Mouse (Mus musculus): ENCODE data around the gene BC049715. TPM values are rescaled to one million over a fixed set of nuclear protein-coding genes. Genes with fewer than 3 reads are reported as not detected.
"Not testable (repeated sequence)": the region's sequence is repeated elsewhere in the genome, so short reads cannot be mapped to it uniquely, and the experiment has no call there.

The BC049715 gene
- total and polyA plus RNA-seq, 3 experiments, result 0.44 to 1.8 (median 0.61) TPM

- intact Hi-C loops (cut with DNase I), result no loop called here
- Histone ChIP-seq H3K9ac (ENCODE audit: low read depth, low read length) (no peak overlapping the region), H3K27me3 (ENCODE audit: control insufficient read depth, insufficient read depth, low read length) (no peaks in the 10 kb centered on the region), H3K4me1 (ENCODE audit: control insufficient read depth, insufficient read depth, low read length) (no peaks in the 10 kb centered on the region; the same call in 1 of the 2 replicates), H3K36me3 (ENCODE audit: control insufficient read depth, insufficient read depth, low read length) (no peaks in the 10 kb centered on the region), H3K27ac (no peak overlapping the region), H3K4me3 (no peak overlapping the region), H3K79me2 (replicated peaks; ENCODE audit: control insufficient read depth, insufficient read depth, low read length) (no peaks in the 10 kb centered on the region)
- DNase-seq, result no peak
- TF ChIP-seq EP300 (IDR thresholded peaks at IDR 0.05; ENCODE audit: insufficient read depth, low read depth, low read length) (no peak), POLR2A (IDR thresholded peaks at IDR 0.05; ENCODE audit: insufficient read depth, low read depth, low read length) (no peak), CTCF (IDR thresholded peaks at IDR 0.05) (no peak)
- 82% methylated on average over 8 of the region's 8 CpGs for WGBS
Observed at GRCm38 (mm10) chr6:136881678-136882077, 54.3 kb downstream of the BC049715 start.

GRCm38 (mm10) chr6:136883431-136883915 is 56.0 kb downstream of the BC049715 start:
- no peak for DNase-seq
- no peak overlapping the region for H3K27ac ChIP-seq
- H3K4me3 ChIP-seq, result no peak overlapping the region
- H3K79me2 ChIP-seq (replicated peaks; ENCODE audit: control insufficient read depth, insufficient read depth, low read length), result no peaks in the 10 kb centered on the region
- WGBS, result 59% methylated on average over 3 of the region's 3 CpGs
- H3K9ac ChIP-seq (ENCODE audit: low read depth, low read length), result no peak overlapping the region
- no peaks in the 10 kb centered on the region for H3K36me3 ChIP-seq (ENCODE audit: control insufficient read depth, insufficient read depth, low read length)
- H3K4me1 ChIP-seq (ENCODE audit: control insufficient read depth, insufficient read depth, low read length), result peaks cover 2% of the 10 kb centered on the region
- intact Hi-C loops (cut with DNase I), result no loop called here
- no peak for TF ChIP-seq CTCF (IDR thresholded peaks at IDR 0.05)
- TF ChIP-seq EP300 (IDR thresholded peaks at IDR 0.05; ENCODE audit: insufficient read depth, low read depth, low read length), result no peak
- no peak for TF ChIP-seq POLR2A (IDR thresholded peaks at IDR 0.05; ENCODE audit: insufficient read depth, low read depth, low read length)
- H3K27me3 ChIP-seq (ENCODE audit: control insufficient read depth, insufficient read depth, low read length), result no peaks in the 10 kb centered on the region

- WGBS, result 80% methylated on average over 6 of the region's 6 CpGs
- intact Hi-C loops (cut with DNase I), result no loop called here
- DNase-seq, result no peak
Observed at GRCm38 (mm10) chr6:136883961-136884360, 56.5 kb downstream of the BC049715 start.

GRCm38 (mm10) chr6:136884766-136885165 is 57.3 kb downstream of the BC049715 start:
- H3K27me3 ChIP-seq (ENCODE audit: control insufficient read depth, insufficient read depth, low read length); intact Hi-C loops (cut with DNase I); H3K4me1 ChIP-seq (ENCODE audit: control insufficient read depth, insufficient read depth, low read length); DNase-seq; H3K27ac ChIP-seq; H3K4me3 ChIP-seq; H3K9ac ChIP-seq (ENCODE audit: low read depth, low read length); H3K79me2 ChIP-seq (replicated peaks; ENCODE audit: control insufficient read depth, insufficient read depth, low read length); H3K36me3 ChIP-seq (ENCODE audit: control insufficient read depth, insufficient read depth, low read length): not testable (repeated sequence)
- WGBS, result 63% methylated on average over 1 of the region's 1 CpGs

More at GRCm38 (mm10) chr6:136883961-136884360, 56.5 kb downstream of the BC049715 start:
- H3K27me3 ChIP-seq (ENCODE audit: control insufficient read depth, insufficient read depth, low read length), result no peaks in the 10 kb centered on the region
- no peak overlapping the region for H3K4me3 ChIP-seq
- no peaks in the 10 kb centered on the region for H3K36me3 ChIP-seq (ENCODE audit: control insufficient read depth, insufficient read depth, low read length)
- peaks cover 4% of the 10 kb centered on the region for H3K4me1 ChIP-seq (ENCODE audit: control insufficient read depth, insufficient read depth, low read length)
- no peak overlapping the region for H3K9ac ChIP-seq (ENCODE audit: low read depth, low read length)
- TF ChIP-seq EP300 (IDR thresholded peaks at IDR 0.05; ENCODE audit: insufficient read depth, low read depth, low read length), result no peak
- TF ChIP-seq POLR2A (IDR thresholded peaks at IDR 0.05; ENCODE audit: insufficient read depth, low read depth, low read length), result no peak
- TF ChIP-seq CTCF (IDR thresholded peaks at IDR 0.05), result no peak
- H3K79me2 ChIP-seq (replicated peaks; ENCODE audit: control insufficient read depth, insufficient read depth, low read length), result no peaks in the 10 kb centered on the region
- H3K27ac ChIP-seq, result no peak overlapping the region

GRCm38 (mm10) chr6:136887854-136888253 is 60.4 kb downstream of the BC049715 start:
- Histone ChIP-seq H3K27me3 (ENCODE audit: control insufficient read depth, insufficient read depth, low read length) (no peaks in the 10 kb centered on the region), H3K27ac (peak overlapping the region; percentile 66), H3K36me3 (ENCODE audit: control insufficient read depth, insufficient read depth, low read length) (no peaks in the 10 kb centered on the region), H3K4me1 (ENCODE audit: control insufficient read depth, insufficient read depth, low read length) (peaks cover 8% of the 10 kb centered on the region), H3K4me3 (no peak overlapping the region), H3K9ac (ENCODE audit: low read depth, low read length) (peak overlapping the region; percentile 34; the same call in 1 of the 2 replicates), H3K79me2 (replicated peaks; ENCODE audit: control insufficient read depth, insufficient read depth, low read length) (no peaks in the 10 kb centered on the region)
- WGBS, result 11% methylated on average over 9 of the region's 9 CpGs
- no peak for TF ChIP-seq CTCF (IDR thresholded peaks at IDR 0.05)
- TF ChIP-seq EP300 (IDR thresholded peaks at IDR 0.05; ENCODE audit: insufficient read depth, low read depth, low read length), result peak; percentile 95
- TF ChIP-seq POLR2A (IDR thresholded peaks at IDR 0.05; ENCODE audit: insufficient read depth, low read depth, low read length), result peak; percentile 66
- peak; percentile 66 to 85 for DNase-seq
- intact Hi-C loops (cut with DNase I), result no loop called here

GRCm38 (mm10) chr6:136889067-136889466 is 61.6 kb downstream of the BC049715 start:
- 92% methylated on average over 6 of the region's 6 CpGs for WGBS
- Histone ChIP-seq H3K4me1 (ENCODE audit: control insufficient read depth, insufficient read depth, low read length) (peaks cover 9% of the 10 kb centered on the region), H3K27me3 (ENCODE audit: control insufficient read depth, insufficient read depth, low read length) (no peaks in the 10 kb centered on the region), H3K9ac (ENCODE audit: low read depth, low read length) (no peak overlapping the region), H3K4me3 (no peak overlapping the region), H3K79me2 (replicated peaks; ENCODE audit: control insufficient read depth, insufficient read depth, low read length) (no peaks in the 10 kb centered on the region), H3K36me3 (ENCODE audit: control insufficient read depth, insufficient read depth, low read length) (no peaks in the 10 kb centered on the region), H3K27ac (peak overlapping the region; percentile 3; the same call in 1 of the 2 replicates)
- intact Hi-C loops (cut with DNase I), result no loop called here
- no peak for DNase-seq
- TF ChIP-seq POLR2A (IDR thresholded peaks at IDR 0.05; ENCODE audit: insufficient read depth, low read depth, low read length) (no peak), EP300 (IDR thresholded peaks at IDR 0.05; ENCODE audit: insufficient read depth, low read depth, low read length) (no peak), CTCF (IDR thresholded peaks at IDR 0.05) (no peak)
